Mouse (Mus musculus) G1E (cell line): ENCODE measurements around the gene Sox4. TPM values are rescaled to one million over a fixed set of nuclear protein-coding genes. Genes with fewer than 3 reads are reported as not detected.

Source experiments
- ATAC-seq: 2 replicates; pipeline ENCODE4 v1.8.0; 2016; ENCODE audit warnings: mild to moderate bottlenecking; ENCODE audit not compliant: insufficient number of reproducible peaks, poor library complexity, low FRiP score, severe bottlenecking; ENCODE audit errors: extremely low read depth
- DNase-seq: peaks from one replicate; pipeline ENCODE4 v3.0.0; 2012; ENCODE audit warnings: low spot score
- H3K27me3 ChIP-seq: 2 replicates; pipeline ENCODE4 v1.6.1; 2012; ENCODE audit warnings: mild to moderate bottlenecking, low read length, inconsistent platforms; ENCODE audit not compliant: insufficient read depth
- H3K36me3 ChIP-seq: replicated peaks from 2 replicates; pipeline ENCODE3; 2012; ENCODE audit warnings: mild to moderate bottlenecking, inconsistent platforms
- H3K4me1 ChIP-seq: 2 replicates; pipeline ENCODE4 v1.6.1; 2012; ENCODE audit warnings: low read depth, low read length, inconsistent platforms, mixed read lengths; ENCODE audit not compliant: insufficient read depth
- H3K4me3 ChIP-seq: 2 replicates; pipeline ENCODE4 v1.5.1; 2012; ENCODE audit warnings: low read depth, mild to moderate bottlenecking, inconsistent platforms, low read length, moderate library complexity, mixed read lengths
- H3K9me3 ChIP-seq: replicated peaks from 2 replicates; pipeline ENCODE4 v1.6.1; 2012; ENCODE audit warnings: inconsistent platforms
- CTCF ChIP-seq: IDR thresholded peaks from 2 replicates; pipeline ENCODE4 v1.5.1; 2012; ENCODE audit warnings: low read depth, low read length, inconsistent platforms, mixed read lengths
- GATA1 ChIP-seq: IDR thresholded peaks from 2 replicates; pipeline ENCODE4 v1.6.1; 2012; ENCODE audit warnings: borderline replicate concordance, low read length, inconsistent platforms, mixed read lengths
- GATA2 ChIP-seq: IDR thresholded peaks from 2 replicates; pipeline ENCODE4 v1.6.1; 2012; ENCODE audit warnings: low read depth, low read length, inconsistent platforms, borderline replicate concordance
- POLR2AphosphoS5 ChIP-seq: IDR thresholded peaks from 2 replicates; pipeline ENCODE4 v1.6.1; 2012; ENCODE audit warnings: low read depth, low read length, inconsistent platforms; ENCODE audit not compliant: insufficient replicate concordance
- TAL1 ChIP-seq: conservative IDR thresholded peaks from 2 replicates; pipeline ENCODE4 v1.6.1; 2012; ENCODE audit warnings: low read depth, low read length, inconsistent platforms, mixed read lengths
- polyA plus RNA-seq: library from polyadenylated mRNA; stranded (reverse); fragments of >175 nt; gene quantifications from 2 replicates; pipeline ENCODE4 v1.2.3, GENCODE M21; 2012
- total RNA-seq, 2 experiments: library from RNA; stranded (forward) in 1 of 2; stranded (reverse) in 1 of 2; fragments of 200-1000 nt in 1 of 2; fragments of >200 nt in 1 of 2; fragmentation: Nextera tagmentation in 1 of 2; gene quantifications; 2 replicates each; pipeline ENCODE4 v1.2.3; 2014 to 2017

Gene Sox4
- total and polyA plus RNA-seq, 3 experiments, result under 0.01 to 0.02 TPM; not detected in 1

GRCm38 (mm10) chr13:28948541-28948940, 5.0 kb downstream of the Sox4 start:
- TF ChIP-seq GATA2 (no peak), POLR2AphosphoS5 (no peak), GATA1 (no peak), CTCF (no peak), TAL1 (no peak)
- DNase-seq, result no peak
- Histone ChIP-seq H3K4me3 (no peak overlapping the region), H3K27me3 (no peaks in the 10 kb centered on the region; the same call in 1 of the 2 replicates), H3K36me3 (no peaks in the 10 kb centered on the region), H3K4me1 (no peaks in the 10 kb centered on the region; the same call in 1 of the 2 replicates), H3K9me3 (peaks cover 21% of the 10 kb centered on the region)
- ATAC-seq, result no peak

- ATAC-seq, result no peak
These were observed 5.6 kb downstream of the Sox4 start for GRCm38 (mm10) chr13:28947740-28948441.

DNA sequence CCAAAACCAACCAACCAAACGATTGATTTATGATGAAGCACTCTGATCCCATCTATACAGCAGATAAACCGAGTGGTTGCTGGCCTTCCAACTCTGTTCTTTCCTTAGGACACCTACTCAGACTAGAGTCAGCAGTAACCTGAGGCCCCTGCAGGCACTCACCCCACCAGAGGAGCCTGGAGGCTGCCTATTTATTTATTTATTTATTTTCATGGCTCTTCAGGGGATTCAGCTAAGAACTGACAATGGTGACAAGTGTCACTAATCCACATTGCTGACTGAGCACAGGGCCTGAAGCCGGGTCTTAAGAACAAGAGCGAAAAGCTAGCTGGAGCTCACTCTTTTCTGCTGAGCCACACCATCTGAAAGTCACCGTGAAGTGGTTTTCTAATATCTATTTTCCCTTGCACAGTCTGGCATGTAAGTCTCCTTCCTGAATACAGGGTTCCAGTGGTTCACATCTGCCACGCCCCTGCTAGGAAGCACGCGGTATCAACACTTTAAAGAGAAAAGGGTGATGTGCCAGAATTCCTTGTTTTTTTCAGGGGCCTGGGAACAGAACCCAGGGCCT, 6.9 kb downstream of the Sox4 start:
- ATAC-seq, result no peak
- no peak overlapping the region for H3K4me3 ChIP-seq
- TF ChIP-seq TAL1 (no peak), POLR2AphosphoS5 (no peak), GATA1 (no peak), GATA2 (no peak), CTCF (no peak)
- H3K4me1 ChIP-seq, result no peaks in the 10 kb centered on the region
- no peaks in the 10 kb centered on the region; the same call in 1 of the 2 replicates for H3K27me3 ChIP-seq
- DNase-seq, result no peak
- no peaks in the 10 kb centered on the region for H3K36me3 ChIP-seq
- H3K9me3 ChIP-seq, result peaks cover 2% of the 10 kb centered on the region

More at GRCm38 (mm10) chr13:28947740-28948441, 5.6 kb downstream of the Sox4 start:
- Histone ChIP-seq H3K4me1 (no peaks in the 10 kb centered on the region; the same call in 1 of the 2 replicates), H3K27me3 (no peaks in the 10 kb centered on the region; the same call in 1 of the 2 replicates), H3K9me3 (peaks cover 14% of the 10 kb centered on the region), H3K36me3 (no peaks in the 10 kb centered on the region), H3K4me3 (no peak overlapping the region)
- no peak for DNase-seq
- TF ChIP-seq GATA1 (no peak), GATA2 (no peak)

DNA sequence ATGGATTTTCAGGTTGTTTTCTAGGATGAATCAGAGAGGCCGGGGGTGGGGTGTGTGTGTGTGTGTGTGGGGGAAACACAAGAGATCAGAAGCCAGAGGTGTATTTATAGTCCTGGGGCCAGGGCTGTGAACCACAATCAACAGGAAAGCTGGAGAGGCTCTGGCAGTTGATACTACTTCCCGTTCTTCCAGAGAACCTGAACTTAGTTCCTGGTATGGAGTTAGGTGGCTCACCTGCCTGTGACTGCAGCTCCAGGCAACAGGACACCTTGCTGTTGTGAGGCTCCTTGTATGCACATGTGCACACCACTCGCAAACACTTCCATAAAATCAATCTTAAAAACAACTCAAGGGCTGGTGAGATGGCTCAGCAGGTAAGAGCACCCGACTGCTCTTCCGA, 7.8 kb downstream of the Sox4 start:
- Histone ChIP-seq H3K4me3 (no peak overlapping the region), H3K9me3 (no peaks in the 10 kb centered on the region; the same call in 1 of the 2 replicates), H3K27me3 (no peaks in the 10 kb centered on the region; the same call in 1 of the 2 replicates), H3K4me1 (no peaks in the 10 kb centered on the region), H3K36me3 (no peaks in the 10 kb centered on the region)
- ATAC-seq (no peak), DNase-seq (no peak)
- TF ChIP-seq GATA2 (no peak), TAL1 (no peak), POLR2AphosphoS5 (no peak), GATA1 (no peak), CTCF (no peak)

- no peak for ATAC-seq
These were observed 10.6 kb downstream of the Sox4 start for GRCm38 (mm10) chr13:28942926-28943325.

DNA sequence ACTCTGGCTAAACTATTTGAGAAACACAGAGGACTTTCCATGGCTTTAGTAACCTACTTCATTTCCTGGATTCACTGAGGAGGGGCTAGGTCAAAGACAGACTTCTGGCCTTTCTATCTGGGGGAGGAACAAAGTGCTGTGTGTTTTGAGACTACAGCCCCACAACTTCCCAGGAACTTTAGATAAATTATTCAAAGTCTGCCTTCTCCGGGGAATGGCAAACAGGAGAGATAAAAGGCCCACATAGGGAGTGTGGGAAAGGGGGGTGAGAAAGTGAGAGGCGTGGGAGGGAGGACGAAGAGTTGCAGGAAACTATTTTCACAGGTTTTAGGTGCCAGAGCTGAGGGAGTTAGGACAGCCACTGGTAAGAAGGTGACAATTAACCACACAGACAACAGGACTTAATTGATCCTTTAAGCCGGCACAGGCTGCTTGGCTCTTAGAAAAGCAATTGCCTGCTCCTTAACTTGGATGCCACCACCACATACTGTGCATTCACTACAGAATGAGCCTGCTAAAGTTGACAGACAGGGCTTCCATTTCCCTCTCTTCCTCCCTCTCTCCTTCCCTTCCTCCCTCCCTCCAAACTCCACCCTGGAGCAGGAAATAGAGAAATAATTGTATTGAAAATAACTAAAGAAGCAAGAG, 11.4 kb downstream of the Sox4 start:
- TF ChIP-seq TAL1 (no peak), CTCF (no peak), GATA2 (no peak), GATA1 (no peak), POLR2AphosphoS5 (no peak)
- DNase-seq (no peak), ATAC-seq (no peak)
- Histone ChIP-seq H3K36me3 (no peaks in the 10 kb centered on the region), H3K9me3 (no peaks in the 10 kb centered on the region), H3K4me3 (no peak overlapping the region), H3K4me1 (no peaks in the 10 kb centered on the region), H3K27me3 (no peaks in the 10 kb centered on the region)

More at GRCm38 (mm10) chr13:28942926-28943325, 10.6 kb downstream of the Sox4 start:
- Histone ChIP-seq H3K27me3 (no peaks in the 10 kb centered on the region), H3K9me3 (no peaks in the 10 kb centered on the region), H3K4me1 (no peaks in the 10 kb centered on the region), H3K36me3 (no peaks in the 10 kb centered on the region), H3K4me3 (no peak overlapping the region)
- TF ChIP-seq CTCF (no peak), GATA2 (no peak), TAL1 (no peak), POLR2AphosphoS5 (no peak), GATA1 (no peak)
- no peak for DNase-seq
